Mouse (Mus musculus): ENCODE data around the gene Srsf10. TPM values are rescaled to one million over a fixed set of nuclear protein-coding genes. Genes with fewer than 3 reads are reported as not detected.

Gene Srsf10
- polyA plus RNA-seq, 1 experiment from 2014 or later = 144 TPM

DNA sequence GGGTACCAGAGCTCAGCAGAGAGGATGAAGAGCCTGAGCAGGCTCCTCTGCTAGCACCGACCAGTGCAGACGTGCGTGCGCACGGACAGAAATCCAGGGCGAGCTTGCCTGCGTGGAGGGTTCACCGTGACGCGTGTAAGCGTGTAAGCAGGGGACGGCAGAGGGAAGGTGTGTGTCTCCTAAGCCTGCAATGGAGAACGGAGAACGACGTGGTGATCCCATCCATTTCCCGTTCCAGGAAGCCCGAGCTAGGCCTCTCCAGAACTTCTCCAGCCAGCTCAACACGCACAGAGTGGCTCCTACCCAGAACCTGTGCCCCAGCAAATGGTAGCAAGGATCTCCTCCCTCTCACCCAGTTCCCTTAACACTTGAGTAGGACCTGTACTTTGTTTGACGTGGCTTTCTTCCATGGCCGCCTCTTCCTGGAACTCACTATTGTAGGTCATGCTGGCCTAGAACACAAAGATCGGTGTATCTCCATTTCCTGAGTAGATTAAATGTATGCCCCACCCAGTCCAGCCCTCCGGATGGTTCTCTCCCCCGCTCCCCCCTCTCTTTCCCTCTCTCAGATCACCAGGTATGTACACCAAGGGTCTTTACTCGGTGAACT lies 33.0 kb downstream of the Srsf10 start:
- Histone ChIP-seq H3K27me3 (replicated peaks; ENCODE audit: control insufficient read depth, insufficient read depth, low read length) (no peaks in the 10 kb centered on the region), H3K36me3 (ENCODE audit: control insufficient read depth, insufficient read depth, low read length) (no peaks in the 10 kb centered on the region), H3K4me2 (ENCODE audit: low read length) (no peak overlapping the region), H3K27ac (ENCODE audit: low read depth, low read length) (no peak overlapping the region), H3K4me1 (ENCODE audit: control insufficient read depth, insufficient read depth, low read depth, low read length) (no peaks in the 10 kb centered on the region), H3K9me3 (ENCODE audit: control insufficient read depth, low read length) (no peaks in the 10 kb centered on the region), H3K4me3 (ENCODE audit: low read length) (no peak overlapping the region), H3K9ac (ENCODE audit: low read depth, low read length) (no peak overlapping the region)
- 94% methylated on average over 24 of the region's 24 CpGs for WGBS
- no peak for ATAC-seq

DNA sequence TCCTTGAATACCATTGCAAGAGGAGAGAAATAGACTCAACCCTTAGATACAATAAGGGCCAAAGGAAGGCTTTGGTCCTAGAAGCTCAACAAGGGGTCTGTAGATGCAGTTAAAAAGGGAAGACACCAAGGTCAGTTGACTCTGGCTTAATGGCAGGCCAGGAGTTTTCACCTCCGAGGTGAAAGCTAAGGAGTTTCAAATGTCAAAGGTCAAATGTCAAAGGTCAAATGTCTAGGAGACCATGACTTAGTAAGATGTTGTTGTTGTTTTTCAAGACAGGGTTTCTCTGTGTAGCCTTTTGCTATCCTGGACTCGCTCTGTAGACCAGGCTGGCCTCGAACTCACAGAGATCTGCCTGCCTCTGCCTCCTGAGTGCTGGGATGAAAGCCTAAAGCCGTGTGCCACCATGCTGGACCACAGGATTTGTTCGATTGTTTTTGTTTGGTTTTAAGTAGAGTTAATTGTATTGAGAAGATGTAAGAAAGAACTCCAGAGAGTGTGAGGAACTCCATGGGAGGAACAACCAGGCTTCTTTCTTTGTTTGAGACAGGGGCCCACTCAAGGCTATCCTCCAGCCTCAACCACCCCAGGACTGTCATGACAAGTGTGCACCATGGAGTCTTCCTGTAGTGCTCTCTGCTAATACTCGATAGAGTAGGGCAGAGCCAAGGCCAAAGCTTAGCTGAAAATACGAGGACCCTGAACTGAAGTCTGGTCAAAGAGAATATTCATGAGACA lies 33.8 kb downstream of the Srsf10 start:
- 86% methylated on average over 7 of the region's 7 CpGs for WGBS
- no peak overlapping the region for H3K27ac ChIP-seq (ENCODE audit: low read depth, low read length)
- no peaks in the 10 kb centered on the region for H3K36me3 ChIP-seq (ENCODE audit: control insufficient read depth, insufficient read depth, low read length)
- ATAC-seq = no peak
- no peak overlapping the region for H3K4me3 ChIP-seq (ENCODE audit: low read length)
- no peak overlapping the region for H3K9ac ChIP-seq (ENCODE audit: low read depth, low read length)
- H3K27me3 ChIP-seq (replicated peaks; ENCODE audit: control insufficient read depth, insufficient read depth, low read length) = no peaks in the 10 kb centered on the region
- no peaks in the 10 kb centered on the region for H3K9me3 ChIP-seq (ENCODE audit: control insufficient read depth, low read length)
- H3K4me1 ChIP-seq (ENCODE audit: control insufficient read depth, insufficient read depth, low read depth, low read length) = no peaks in the 10 kb centered on the region
- H3K4me2 ChIP-seq (ENCODE audit: low read length) = no peak overlapping the region

DNA sequence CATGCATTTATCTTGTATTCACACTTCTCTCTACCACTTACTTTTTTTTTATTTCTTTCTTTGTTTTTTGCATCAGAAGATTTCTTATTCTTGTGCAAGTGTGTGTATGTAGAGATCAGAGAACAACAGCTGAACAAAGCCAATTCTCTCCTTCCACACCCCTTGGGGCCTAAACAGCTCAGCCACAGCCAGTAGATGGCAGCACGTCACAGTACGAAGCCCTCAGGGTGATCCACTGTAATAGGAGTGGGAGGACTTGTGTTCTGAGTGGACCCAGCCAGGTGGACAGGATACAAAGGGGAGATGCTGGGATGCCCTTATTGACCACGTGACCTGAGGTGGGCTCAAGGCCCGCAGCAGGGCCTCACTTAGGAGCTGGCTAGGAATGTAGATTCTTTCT lies 34.3 kb downstream of the Srsf10 start:
- Histone ChIP-seq H3K27me3 (replicated peaks; ENCODE audit: control insufficient read depth, insufficient read depth, low read length) (no peaks in the 10 kb centered on the region), H3K27ac (ENCODE audit: low read depth, low read length) (no peak overlapping the region), H3K4me3 (ENCODE audit: low read length) (no peak overlapping the region), H3K9me3 (ENCODE audit: control insufficient read depth, low read length) (no peaks in the 10 kb centered on the region), H3K4me1 (ENCODE audit: control insufficient read depth, insufficient read depth, low read depth, low read length) (no peaks in the 10 kb centered on the region), H3K36me3 (ENCODE audit: control insufficient read depth, insufficient read depth, low read length) (no peaks in the 10 kb centered on the region), H3K4me2 (ENCODE audit: low read length) (no peak overlapping the region), H3K9ac (ENCODE audit: low read depth, low read length) (no peak overlapping the region)
- 7% methylated on average over 4 of the region's 4 CpGs for WGBS
- 0 out of 2 replicates have a peak, but pooled peaks have one; percentile 50 for ATAC-seq

DNA sequence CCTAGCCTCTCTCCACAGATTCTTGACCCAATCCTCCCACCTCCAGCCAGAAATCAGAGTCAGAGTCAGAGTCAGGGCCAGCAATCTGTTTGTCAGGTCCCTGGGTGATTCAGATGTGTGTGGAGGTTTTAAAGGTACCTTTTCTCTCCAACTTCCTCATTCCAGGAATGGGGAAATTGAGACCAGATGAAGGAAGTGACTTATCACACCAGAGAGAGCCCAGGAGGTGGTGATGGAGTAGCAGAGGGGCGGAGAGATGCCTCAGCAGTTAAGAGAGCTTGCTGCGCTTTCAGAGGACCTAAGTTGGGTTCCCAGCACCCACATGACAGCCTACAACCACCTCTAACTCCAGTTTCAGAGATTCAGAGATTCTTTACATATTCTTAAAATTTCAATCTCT lies 36.0 kb downstream of the Srsf10 start:
- Histone ChIP-seq H3K36me3 (ENCODE audit: control insufficient read depth, insufficient read depth, low read length) (no peaks in the 10 kb centered on the region), H3K4me1 (ENCODE audit: control insufficient read depth, insufficient read depth, low read depth, low read length) (no peaks in the 10 kb centered on the region), H3K4me2 (ENCODE audit: low read length) (no peak overlapping the region), H3K27me3 (replicated peaks; ENCODE audit: control insufficient read depth, insufficient read depth, low read length) (no peaks in the 10 kb centered on the region), H3K27ac (ENCODE audit: low read depth, low read length) (no peak overlapping the region), H3K9ac (ENCODE audit: low read depth, low read length) (no peak overlapping the region), H3K4me3 (ENCODE audit: low read length) (no peak overlapping the region), H3K9me3 (ENCODE audit: control insufficient read depth, low read length) (no peaks in the 10 kb centered on the region)
- WGBS = 93% methylated on average over 2 of the region's 2 CpGs
- ATAC-seq = no peak

DNA sequence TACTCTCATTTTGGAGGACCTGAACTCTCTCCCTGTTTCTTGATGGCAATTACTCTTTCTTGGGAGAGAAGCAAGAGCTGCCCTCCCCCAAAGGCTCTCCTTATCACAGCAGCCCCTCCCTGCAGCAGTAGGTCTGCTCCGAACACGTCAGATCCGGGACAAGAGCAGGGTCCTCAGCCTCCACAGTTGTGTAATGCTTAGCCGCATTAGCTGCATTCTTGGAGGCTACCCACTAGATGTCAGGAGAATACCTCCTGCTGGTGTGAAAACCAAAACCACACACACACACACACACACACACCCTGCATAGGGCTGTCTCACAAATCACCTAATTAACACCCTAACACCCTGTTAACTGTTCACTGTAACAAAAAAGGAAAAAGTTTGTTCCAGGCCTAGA lies 37.3 kb downstream of the Srsf10 start:
- no peaks in the 10 kb centered on the region for H3K27me3 ChIP-seq (replicated peaks; ENCODE audit: control insufficient read depth, insufficient read depth, low read length)
- no peak overlapping the region for H3K4me2 ChIP-seq (ENCODE audit: low read length)
- H3K27ac ChIP-seq (ENCODE audit: low read depth, low read length) = no peak overlapping the region
- H3K9ac ChIP-seq (ENCODE audit: low read depth, low read length) = no peak overlapping the region
- H3K9me3 ChIP-seq (ENCODE audit: control insufficient read depth, low read length) = no peaks in the 10 kb centered on the region
- no peak for ATAC-seq
- H3K4me3 ChIP-seq (ENCODE audit: low read length) = no peak overlapping the region
- WGBS = 79% methylated on average over 4 of the region's 4 CpGs
- no peaks in the 10 kb centered on the region for H3K4me1 ChIP-seq (ENCODE audit: control insufficient read depth, insufficient read depth, low read depth, low read length)
- H3K36me3 ChIP-seq (ENCODE audit: control insufficient read depth, insufficient read depth, low read length) = no peaks in the 10 kb centered on the region

DNA sequence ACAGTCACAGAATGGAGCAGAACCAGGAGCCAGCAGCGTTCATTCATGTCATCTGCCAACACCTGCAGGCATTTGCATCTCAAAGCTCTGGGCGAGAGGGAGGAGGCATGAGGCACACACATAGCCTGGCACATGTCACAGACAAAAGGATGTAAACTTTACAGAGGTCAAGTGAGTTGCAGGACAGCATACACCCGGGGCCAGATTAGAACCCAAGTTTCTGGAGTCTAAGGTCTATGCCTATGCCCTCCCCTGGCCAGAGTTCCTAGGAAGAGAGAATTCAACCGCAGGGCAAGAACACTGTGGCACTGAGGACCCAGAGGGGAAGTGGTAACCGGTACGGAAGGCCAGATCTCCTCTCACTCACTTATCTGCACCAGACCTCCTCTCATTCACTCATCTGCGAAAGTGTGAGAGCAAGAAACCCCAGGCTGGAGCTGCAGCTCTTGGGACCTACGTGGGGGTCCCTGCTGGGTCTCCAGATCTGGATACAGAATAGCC lies 39.6 kb downstream of the Srsf10 start, which contains the start of gene Cnr2:
Gene Cnr2, plus strand, starts transcription at position 324 of the 501 bp plus-strand sequence.
- Histone ChIP-seq H3K9me3 (ENCODE audit: control insufficient read depth, low read length) (no peaks in the 10 kb centered on the region), H3K36me3 (ENCODE audit: control insufficient read depth, insufficient read depth, low read length) (no peaks in the 10 kb centered on the region), H3K4me1 (ENCODE audit: control insufficient read depth, insufficient read depth, low read depth, low read length) (no peaks in the 10 kb centered on the region), H3K27ac (ENCODE audit: low read depth, low read length) (no peak within 1 kb of the TSS), H3K27me3 (replicated peaks; ENCODE audit: control insufficient read depth, insufficient read depth, low read length) (no peaks in the 10 kb centered on the region), H3K4me3 (ENCODE audit: low read length) (no peak within 1 kb of the TSS), H3K9ac (ENCODE audit: low read depth, low read length) (no peak within 1 kb of the TSS), H3K4me2 (ENCODE audit: low read length) (no peak within 1 kb of the TSS)
- 59% methylated on average over 8 of the region's 8 CpGs for WGBS
- no peak for ATAC-seq

DNA sequence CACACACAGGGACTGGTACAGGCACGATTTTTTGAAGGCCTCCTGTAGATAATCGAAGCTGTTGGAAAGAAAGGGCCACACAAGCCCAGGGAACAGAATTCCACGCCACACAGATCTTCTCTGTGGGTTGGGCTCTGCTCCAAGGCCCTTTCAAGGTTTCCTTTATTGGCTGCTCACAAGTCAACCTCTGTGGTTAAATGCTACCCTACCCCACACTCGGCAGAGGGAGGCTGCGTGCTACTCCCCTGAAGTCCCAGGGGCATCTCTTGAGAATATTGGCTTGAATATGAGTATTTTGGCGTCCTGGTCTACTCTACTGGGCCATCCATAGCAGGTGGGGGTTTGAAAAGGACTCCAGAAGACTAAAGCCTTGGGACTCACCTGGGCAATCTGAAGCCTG lies 40.6 kb downstream of the Srsf10 start:
- no peak for ATAC-seq
- Histone ChIP-seq H3K9me3 (ENCODE audit: control insufficient read depth, low read length) (no peaks in the 10 kb centered on the region), H3K9ac (ENCODE audit: low read depth, low read length) (no peak overlapping the region), H3K27me3 (replicated peaks; ENCODE audit: control insufficient read depth, insufficient read depth, low read length) (no peaks in the 10 kb centered on the region), H3K27ac (ENCODE audit: low read depth, low read length) (no peak overlapping the region), H3K4me1 (ENCODE audit: control insufficient read depth, insufficient read depth, low read depth, low read length) (no peaks in the 10 kb centered on the region), H3K36me3 (ENCODE audit: control insufficient read depth, insufficient read depth, low read length) (no peaks in the 10 kb centered on the region), H3K4me2 (ENCODE audit: low read length) (no peak overlapping the region), H3K4me3 (ENCODE audit: low read length) (no peak overlapping the region)
- WGBS = 75% methylated on average over 6 of the region's 6 CpGs

DNA sequence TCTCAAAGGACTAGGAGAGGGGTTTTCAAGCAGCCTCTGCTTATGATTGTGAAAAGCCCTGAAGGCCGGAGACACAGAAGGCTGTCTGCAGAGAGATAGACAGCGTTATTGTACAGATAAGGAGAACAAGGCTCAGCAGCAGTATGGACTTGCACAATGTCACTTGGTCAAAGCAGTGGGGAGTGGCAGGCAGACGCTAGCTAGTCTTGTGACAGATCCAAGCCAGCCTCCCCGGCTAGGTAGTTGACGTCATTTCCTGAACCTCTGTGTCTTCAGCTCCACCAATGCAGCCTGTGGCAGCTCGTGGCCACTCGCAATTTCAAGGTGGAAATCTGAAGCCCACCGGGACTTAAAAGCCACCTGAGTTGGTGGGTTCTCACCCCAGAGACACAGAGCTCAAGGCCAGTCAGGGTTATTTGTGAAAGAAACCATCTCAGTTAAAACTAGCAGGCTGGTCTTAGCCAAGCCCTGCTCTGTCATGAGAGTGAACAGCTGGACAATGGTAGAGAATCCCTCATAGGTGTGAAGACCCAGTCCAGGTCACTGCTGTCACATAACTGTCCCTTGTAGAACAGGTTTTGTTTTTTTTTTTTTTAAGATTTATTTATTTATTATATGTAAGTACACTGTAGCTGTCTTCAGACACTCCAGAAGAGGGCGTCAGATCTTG lies 43.0 kb downstream of the Srsf10 start:
- Histone ChIP-seq H3K36me3 (ENCODE audit: control insufficient read depth, insufficient read depth, low read length) (no peaks in the 10 kb centered on the region), H3K9ac (ENCODE audit: low read depth, low read length) (no peak overlapping the region), H3K27me3 (replicated peaks; ENCODE audit: control insufficient read depth, insufficient read depth, low read length) (no peaks in the 10 kb centered on the region), H3K4me1 (ENCODE audit: control insufficient read depth, insufficient read depth, low read depth, low read length) (no peaks in the 10 kb centered on the region), H3K4me3 (ENCODE audit: low read length) (no peak overlapping the region), H3K4me2 (ENCODE audit: low read length) (no peak overlapping the region), H3K27ac (ENCODE audit: low read depth, low read length) (no peak overlapping the region), H3K9me3 (ENCODE audit: control insufficient read depth, low read length) (no peaks in the 10 kb centered on the region)
- 81% methylated on average over 8 of the region's 9 CpGs for WGBS
- ATAC-seq = no peak

DNA sequence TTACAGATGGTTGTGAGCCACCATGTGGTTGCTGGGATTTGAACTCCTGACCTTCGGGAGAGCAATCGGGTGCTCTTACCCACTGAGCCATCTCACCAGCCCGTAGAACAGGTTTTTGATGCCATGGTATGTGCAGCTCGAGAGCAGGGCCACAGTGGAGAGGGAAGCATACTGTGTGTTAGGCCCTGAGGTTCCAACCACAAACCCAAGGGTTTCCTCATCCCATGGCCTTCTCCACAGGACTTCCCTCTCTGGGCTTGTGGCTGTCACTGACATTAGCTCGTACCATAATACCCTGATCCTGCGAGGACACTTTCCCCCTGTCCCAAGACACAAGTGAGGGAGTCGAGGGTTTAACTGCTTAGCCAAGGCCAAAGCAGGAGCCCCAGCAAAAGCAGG lies 43.5 kb downstream of the Srsf10 start:
- Histone ChIP-seq H3K9me3 (ENCODE audit: control insufficient read depth, low read length) (no peaks in the 10 kb centered on the region), H3K4me1 (ENCODE audit: control insufficient read depth, insufficient read depth, low read depth, low read length) (no peaks in the 10 kb centered on the region), H3K9ac (ENCODE audit: low read depth, low read length) (no peak overlapping the region), H3K4me3 (ENCODE audit: low read length) (no peak overlapping the region), H3K27ac (ENCODE audit: low read depth, low read length) (no peak overlapping the region), H3K27me3 (replicated peaks; ENCODE audit: control insufficient read depth, insufficient read depth, low read length) (no peaks in the 10 kb centered on the region), H3K36me3 (ENCODE audit: control insufficient read depth, insufficient read depth, low read length) (no peaks in the 10 kb centered on the region), H3K4me2 (ENCODE audit: low read length) (no peak overlapping the region)
- WGBS = 88% methylated on average over 7 of the region's 7 CpGs
- no peak for ATAC-seq

Measured in hindbrain, embryonic 16.5 days (tissue).